Mouse (Mus musculus) hindbrain, embryonic 11.5 days (tissue): ENCODE measurements around the gene Kirrel2. TPM values are rescaled to one million over a fixed set of nuclear protein-coding genes. Genes with fewer than 3 reads are reported as not detected.
"Not testable (repeated sequence)": the region's sequence is repeated elsewhere in the genome, so short reads cannot be mapped to it uniquely, and the experiment has no call there.

ENCODE experiments used
- ATAC-seq: fragments of 200-750 bp; cut with Nextera tagmentation; 2 replicates; pipeline ENCODE4 v1.8.0; 2017; ENCODE audit warnings: mild to moderate bottlenecking, moderate TSS enrichment, moderate library complexity; ENCODE audit not compliant: low FRiP score
- DNase-seq: peaks from one replicate; pipeline ENCODE4 v3.0.0-alpha.2; 2015; ENCODE audit warnings: low spot score
- H3K27ac ChIP-seq: fragments of 300-500 bp; sonication (generic); 2 replicates; pipeline ENCODE4 v1.5.1; 2014; ENCODE audit warnings: mild to moderate bottlenecking, low read depth, low read length
- H3K27me3 ChIP-seq: fragments of 300-500 bp; sonication (generic); 2 replicates; pipeline ENCODE4 v1.6.1; 2014; ENCODE audit warnings: mild to moderate bottlenecking, low read length, moderate library complexity, mixed read lengths; ENCODE audit not compliant: control insufficient read depth, insufficient read depth
- H3K36me3 ChIP-seq: fragments of 300-500 bp; sonication (generic); 2 replicates; pipeline ENCODE4 v1.6.1; 2014; ENCODE audit warnings: mild to moderate bottlenecking, low read length, moderate library complexity, mixed read lengths; ENCODE audit not compliant: control insufficient read depth, insufficient read depth
- H3K4me1 ChIP-seq: fragments of 300-500 bp; sonication (generic); replicated peaks from 2 replicates; pipeline ENCODE4 v1.6.1; 2014; ENCODE audit warnings: low read length, mixed read lengths; ENCODE audit not compliant: control insufficient read depth, insufficient read depth
- H3K4me2 ChIP-seq: fragments of 300-500 bp; sonication (generic); replicated peaks from 2 replicates; pipeline ENCODE4 v1.6.1; 2014; ENCODE audit warnings: mild to moderate bottlenecking, low read depth, low read length
- H3K4me3 ChIP-seq: fragments of 300-500 bp; sonication (generic); 2 replicates; pipeline ENCODE4 v1.5.1; 2014; ENCODE audit warnings: low read depth, low read length
- H3K9ac ChIP-seq: fragments of 300-500 bp; sonication (generic); 2 replicates; pipeline ENCODE4 v1.6.1; 2014; ENCODE audit warnings: low read depth, low read length
- H3K9me3 ChIP-seq: fragments of 300-500 bp; sonication (generic); 2 replicates; pipeline ENCODE4 v1.6.1; 2016; ENCODE audit warnings: low read length; ENCODE audit not compliant: control insufficient read depth
- WGBS: fragments of 180-500 bp; shearing (Covaris S2); extraction: QIAGEN DNeasy Blood & Tissue Kit; methylation state at CpG from one replicate; pipeline ENCODE4 v1.1.7; 2014; 5-methylcytosine and 5-hydroxymethylcytosine counted together
- polyA plus RNA-seq: library from polyadenylated mRNA; unstranded; fragments of >200 nt; fragmentation: Nextera tagmentation; extraction: Ambion mirVana; gene quantifications from 2 replicates; pipeline ENCODE4 v1.2.1, GENCODE M21; 2014

The Kirrel2 gene
- polyA plus RNA-seq, 1 experiment from 2014 or later, result 18.6 TPM

DNA sequence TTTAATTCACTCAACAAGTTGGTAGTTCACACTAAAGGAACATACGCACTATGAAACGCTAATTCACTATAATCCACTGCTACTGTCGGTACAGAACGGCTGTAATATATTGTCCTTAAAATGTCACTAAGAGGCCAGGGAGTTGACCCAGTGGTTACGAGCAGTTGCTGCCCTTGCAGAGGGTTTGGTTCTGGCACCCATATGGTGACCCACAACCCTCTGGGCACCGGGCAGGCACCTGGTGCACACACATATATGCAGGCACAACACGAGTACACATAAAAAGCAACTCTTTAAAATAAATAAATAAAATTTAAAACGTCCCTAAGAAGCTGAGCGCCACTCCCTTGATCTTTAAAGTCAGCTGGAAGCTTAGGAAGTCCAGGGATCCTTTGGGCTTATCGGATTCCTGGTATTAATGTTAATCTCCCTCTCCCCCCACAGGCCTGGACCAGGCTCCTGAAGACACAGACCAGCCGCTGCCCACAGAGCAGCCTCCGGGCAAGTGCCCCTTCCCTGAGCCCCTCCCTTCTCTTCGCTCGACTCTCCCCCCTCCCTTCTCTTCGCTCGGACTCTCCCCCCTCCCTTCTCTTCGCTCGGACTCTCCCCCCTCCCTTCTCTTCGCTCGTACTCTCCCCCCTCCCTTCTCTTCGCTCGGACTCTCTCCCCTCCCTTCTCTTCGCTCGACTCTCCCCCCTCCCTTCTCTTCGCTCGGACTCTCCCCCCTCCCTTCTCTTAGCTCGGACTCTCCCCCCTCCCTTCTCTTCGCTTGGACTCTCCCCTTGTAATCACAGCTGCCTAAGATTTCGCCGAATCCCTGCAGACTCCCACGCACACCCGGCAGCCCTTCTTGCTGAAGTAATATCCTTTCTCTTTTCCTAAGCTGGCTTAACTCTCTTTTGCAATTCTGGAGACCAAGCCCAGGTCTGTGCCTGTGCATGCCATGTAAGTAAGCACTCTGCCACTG is 20.2 kb upstream of the Kirrel2 start:
- Histone ChIP-seq H3K9me3 (no peaks in the 10 kb centered on the region), H3K27me3 (no peaks in the 10 kb centered on the region), H3K9ac (no peak overlapping the region), H3K4me3 (peak overlapping the region; percentile 16; the same call in 1 of the 2 replicates), H3K27ac (no peak overlapping the region), H3K36me3 (no peaks in the 10 kb centered on the region), H3K4me2 (peak overlapping the region; percentile 27), H3K4me1 (no peaks in the 10 kb centered on the region)
- WGBS, result 14% methylated on average over 25 of the region's 32 CpGs
- ATAC-seq (peak; percentile 79), DNase-seq (peak; percentile 51)

GRCm38 (mm10) chr7:30476136-30476535 is 18.6 kb upstream of the Kirrel2 start:
- not testable (repeated sequence) for H3K27ac ChIP-seq, H3K4me1 ChIP-seq, H3K9me3 ChIP-seq, DNase-seq, H3K36me3 ChIP-seq, H3K9ac ChIP-seq, ATAC-seq, H3K4me3 ChIP-seq, H3K4me2 ChIP-seq, H3K27me3 ChIP-seq
- 77% methylated on average over 6 of the region's 7 CpGs for WGBS

- Histone ChIP-seq H3K4me3 (no peak overlapping the region), H3K9ac (no peak overlapping the region), H3K36me3 (no peaks in the 10 kb centered on the region), H3K27ac (no peak overlapping the region), H3K4me1 (no peaks in the 10 kb centered on the region), H3K4me2 (no peak overlapping the region), H3K9me3 (no peaks in the 10 kb centered on the region), H3K27me3 (no peaks in the 10 kb centered on the region)
- 76% methylated on average over 4 of the region's 4 CpGs for WGBS
- DNase-seq (no peak), ATAC-seq (no peak)
Observed at GRCm38 (mm10) chr7:30474999-30475398, 17.5 kb upstream of the Kirrel2 start.

- peaks cover under 1% of the 10 kb centered on the region; the same call in 1 of the 2 replicates for H3K4me1 ChIP-seq
Observed at GRCm38 (mm10) chr7:30472411-30472810, 14.9 kb upstream of the Kirrel2 start.

DNA sequence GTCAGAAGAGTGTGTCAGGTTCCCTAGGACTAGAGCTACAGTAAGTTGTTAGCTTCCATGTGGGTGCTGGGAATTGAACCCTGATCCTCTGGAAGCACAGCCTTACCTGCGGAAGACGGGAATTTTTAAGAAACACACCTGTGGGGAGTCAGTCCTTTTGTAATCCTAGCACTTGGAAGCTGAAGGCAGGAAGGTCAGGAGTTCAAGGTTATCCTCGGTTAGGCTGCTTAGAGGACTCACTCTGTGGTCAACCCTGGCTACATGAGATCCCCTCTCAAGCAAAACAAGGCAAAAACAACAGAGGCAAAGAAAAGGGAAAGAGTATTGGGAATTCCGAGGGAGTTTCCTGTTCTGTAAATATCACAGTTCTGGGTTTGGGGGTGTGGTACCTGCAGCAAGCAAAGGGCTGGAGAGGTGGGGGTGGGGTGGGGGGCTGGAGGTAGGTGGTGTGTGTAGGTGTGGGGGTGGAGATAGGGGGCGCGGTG is 7.4 kb upstream of the Kirrel2 start:
- 18% methylated on average over 6 of the region's 6 CpGs for WGBS

More at GRCm38 (mm10) chr7:30472411-30472810, 14.9 kb upstream of the Kirrel2 start:
- Histone ChIP-seq H3K4me2 (no peak overlapping the region), H3K9me3 (no peaks in the 10 kb centered on the region), H3K27me3 (peaks cover 9% of the 10 kb centered on the region), H3K9ac (no peak overlapping the region), H3K27ac (no peak overlapping the region), H3K36me3 (no peaks in the 10 kb centered on the region), H3K4me3 (no peak overlapping the region)
- 48% methylated on average over 5 of the region's 5 CpGs for WGBS
- DNase-seq (peak; percentile 74), ATAC-seq (no peak)

GRCm38 (mm10) chr7:30463996-30464395 is 6.5 kb upstream of the Kirrel2 start:
- DNase-seq (no peak), ATAC-seq (no peak)
- 23% methylated on average over 4 of the region's 4 CpGs for WGBS
- Histone ChIP-seq H3K9me3 (no peaks in the 10 kb centered on the region), H3K27ac (no peak overlapping the region), H3K27me3 (peaks cover 76% of the 10 kb centered on the region), H3K4me1 (peaks cover 10% of the 10 kb centered on the region), H3K9ac (no peak overlapping the region), H3K4me3 (no peak overlapping the region), H3K36me3 (no peaks in the 10 kb centered on the region), H3K4me2 (no peak overlapping the region)

More for the DNA sequence above, 7.4 kb upstream of the Kirrel2 start:
- ATAC-seq (no peak), DNase-seq (no peak)
- peaks cover 10% of the 10 kb centered on the region for H3K4me1 ChIP-seq
- H3K9me3 ChIP-seq, result no peaks in the 10 kb centered on the region
- H3K4me3 ChIP-seq, result no peak overlapping the region
- no peak overlapping the region for H3K27ac ChIP-seq
- H3K9ac ChIP-seq, result no peak overlapping the region
- no peaks in the 10 kb centered on the region for H3K36me3 ChIP-seq
- peaks cover 67% of the 10 kb centered on the region for H3K27me3 ChIP-seq
- no peak overlapping the region for H3K4me2 ChIP-seq

GRCm38 (mm10) chr7:30463568-30463967 is 6.1 kb upstream of the Kirrel2 start:
- DNase-seq (no peak), ATAC-seq (no peak)
- Histone ChIP-seq H3K9ac (no peak overlapping the region), H3K4me2 (no peak overlapping the region), H3K4me3 (no peak overlapping the region), H3K27me3 (peaks cover 76% of the 10 kb centered on the region), H3K4me1 (peaks cover 10% of the 10 kb centered on the region), H3K27ac (no peak overlapping the region), H3K36me3 (no peaks in the 10 kb centered on the region), H3K9me3 (no peaks in the 10 kb centered on the region)
- WGBS, result 25% methylated on average over 7 of the region's 7 CpGs

DNA sequence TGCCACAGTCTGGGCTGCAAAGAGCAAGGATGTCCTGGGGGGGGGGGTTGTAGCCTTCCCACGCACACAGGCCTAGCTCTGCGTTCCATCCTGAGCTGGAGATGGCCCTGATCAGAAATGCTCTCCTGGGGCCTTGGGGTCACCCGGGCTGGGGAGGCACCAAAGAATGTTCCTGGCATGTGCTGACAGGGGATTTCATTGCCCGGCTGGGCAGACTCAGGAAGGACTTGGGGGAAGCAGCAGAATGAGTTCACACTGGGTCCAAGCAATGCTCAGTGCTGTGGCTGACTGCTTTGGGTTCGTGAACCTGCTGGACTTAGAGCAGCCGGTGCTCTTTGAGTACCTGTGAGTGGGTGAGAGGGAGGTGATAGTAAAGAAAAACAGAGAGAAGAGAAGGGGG is 2.0 kb upstream of the Kirrel2 start:
- DNase-seq (no peak), ATAC-seq (no peak)
- H3K36me3 ChIP-seq, result no peaks in the 10 kb centered on the region
- no peaks in the 10 kb centered on the region for H3K9me3 ChIP-seq
- H3K4me1 ChIP-seq, result peaks cover 12% of the 10 kb centered on the region
- no peak overlapping the region for H3K4me3 ChIP-seq
- H3K27ac ChIP-seq, result no peak overlapping the region
- H3K9ac ChIP-seq, result no peak overlapping the region
- H3K27me3 ChIP-seq, result peaks cover 76% of the 10 kb centered on the region
- no peak overlapping the region for H3K4me2 ChIP-seq
- WGBS, result 29% methylated on average over 6 of the region's 6 CpGs
